Mouse (Mus musculus) olfactory bulb, adult 2 months (tissue): ENCODE measurements around the gene P4ha3. TPM values are rescaled to one million over a fixed set of nuclear protein-coding genes. Genes with fewer than 3 reads are reported as not detected.

Experiments
- H3K27ac ChIP-seq: fragments of 200-500 bp; 2 replicates; pipeline ENCODE4 v1.5.1; 2012; ENCODE audit warnings: low read depth, low read length; ENCODE audit not compliant: insufficient read depth
- H3K4me1 ChIP-seq: fragments of 200-500 bp; 2 replicates; pipeline ENCODE4 v1.6.1; 2012; ENCODE audit warnings: low read length; ENCODE audit not compliant: control insufficient read depth, insufficient read depth
- H3K4me3 ChIP-seq: fragments of 200-500 bp; 2 replicates; pipeline ENCODE4 v1.5.1; 2012; ENCODE audit warnings: mild to moderate bottlenecking, low read depth, low read length, moderate library complexity; ENCODE audit not compliant: insufficient read depth
- CTCF ChIP-seq: fragments of 200-500 bp; IDR thresholded peaks from 2 replicates; pipeline ENCODE4 v1.5.1; 2012; ENCODE audit warnings: low read depth, mild to moderate bottlenecking, low read length, moderate library complexity; ENCODE audit not compliant: insufficient read depth
- POLR2A ChIP-seq: fragments of 200-500 bp; IDR thresholded peaks from 2 replicates; pipeline ENCODE4 v1.6.1; 2012; ENCODE audit warnings: mild to moderate bottlenecking, low read depth, low read length, moderate library complexity; ENCODE audit not compliant: insufficient read depth
- WGBS: fragments of 180-500 bp; shearing (Covaris S2); methylation state at CpG from one replicate; pipeline ENCODE4 v1.1.7; 2018; 5-methylcytosine and 5-hydroxymethylcytosine counted together
- polyA plus RNA-seq: library from polyadenylated mRNA; stranded (reverse); fragments of >200 nt; gene quantifications from 2 replicates; pipeline ENCODE4 v1.2.4, GENCODE M21; 2012; ENCODE audit warnings: low replicate concordance; ENCODE audit not compliant: missing spikeins, insufficient read depth, insufficient read length

The P4ha3 gene
- polyA plus RNA-seq, 1 experiment, result not detected

DNA sequence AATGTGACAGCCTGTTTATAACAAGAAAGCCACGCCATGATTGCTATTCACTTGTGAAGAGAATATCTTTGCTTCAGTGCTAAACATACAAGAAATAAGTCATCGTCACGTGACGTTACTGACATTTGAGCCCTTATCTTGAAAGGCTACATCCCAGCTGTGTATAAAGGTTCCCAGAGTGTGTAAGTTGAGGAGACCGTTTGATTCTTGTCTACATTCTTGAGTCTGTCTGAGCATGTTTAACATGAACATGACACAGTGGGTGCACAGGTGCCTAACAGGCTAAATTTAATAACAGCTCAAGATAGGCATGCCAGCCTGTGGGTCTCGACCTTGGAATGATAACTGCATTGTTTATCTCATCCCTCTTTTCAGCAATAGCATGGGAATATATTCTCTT is 10.8 kb upstream of the P4ha3 start:
- no peak overlapping the region for H3K27ac ChIP-seq
- no peaks in the 10 kb centered on the region for H3K4me1 ChIP-seq
- no peak for TF ChIP-seq POLR2A
- TF ChIP-seq CTCF, result no peak
- H3K4me3 ChIP-seq, result no peak overlapping the region
- 89% methylated on average over 6 of the region's 6 CpGs for WGBS

DNA sequence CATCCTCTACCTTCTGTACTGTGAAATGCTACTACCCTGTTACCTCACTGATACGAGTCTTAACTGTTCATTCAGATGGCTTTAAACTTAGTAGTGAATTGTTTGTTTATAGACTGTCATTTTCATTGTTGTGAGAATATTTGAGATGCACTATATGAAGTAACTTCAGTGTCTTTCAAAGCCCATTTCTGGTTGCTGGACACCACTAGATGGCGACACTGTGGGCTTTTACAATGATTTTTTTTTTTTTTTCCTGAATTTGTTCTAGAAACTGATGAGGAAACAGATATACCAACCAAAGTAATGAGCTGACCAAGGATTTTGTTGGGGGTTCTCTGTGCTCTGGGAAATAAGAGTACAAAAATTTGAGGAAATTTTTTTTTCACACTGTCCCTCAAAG is 8.9 kb upstream of the P4ha3 start:
- H3K4me1 ChIP-seq, result no peaks in the 10 kb centered on the region
- 49% methylated on average over 2 of the region's 2 CpGs for WGBS
- H3K27ac ChIP-seq, result no peak overlapping the region
- no peak overlapping the region for H3K4me3 ChIP-seq
- TF ChIP-seq POLR2A (no peak), CTCF (no peak)

DNA sequence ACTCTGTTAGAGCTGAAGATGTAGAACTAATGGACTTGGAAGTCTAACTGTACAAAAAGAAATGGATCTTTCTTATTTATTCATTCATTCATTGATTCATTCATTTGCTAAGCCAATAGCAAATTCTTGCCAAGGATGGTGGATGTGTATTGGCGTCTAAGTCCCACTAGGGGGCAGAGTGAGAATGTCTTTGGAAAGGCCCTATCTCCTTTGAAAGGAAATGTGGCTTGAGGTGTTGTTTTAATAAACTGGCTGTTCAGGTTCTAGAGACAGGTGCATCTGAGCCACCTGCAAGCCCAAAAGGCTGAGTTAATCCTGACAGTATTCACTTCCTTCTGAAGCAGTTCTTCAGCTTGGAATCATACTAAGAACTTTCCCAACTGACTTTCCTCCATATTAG is 5.5 kb upstream of the P4ha3 start:
- no peaks in the 10 kb centered on the region for H3K4me1 ChIP-seq
- TF ChIP-seq CTCF, result no peak
- TF ChIP-seq POLR2A, result no peak
- no peak overlapping the region for H3K4me3 ChIP-seq
- no peak overlapping the region for H3K27ac ChIP-seq
- 0% methylated on average over 1 of the region's 1 CpGs for WGBS

DNA sequence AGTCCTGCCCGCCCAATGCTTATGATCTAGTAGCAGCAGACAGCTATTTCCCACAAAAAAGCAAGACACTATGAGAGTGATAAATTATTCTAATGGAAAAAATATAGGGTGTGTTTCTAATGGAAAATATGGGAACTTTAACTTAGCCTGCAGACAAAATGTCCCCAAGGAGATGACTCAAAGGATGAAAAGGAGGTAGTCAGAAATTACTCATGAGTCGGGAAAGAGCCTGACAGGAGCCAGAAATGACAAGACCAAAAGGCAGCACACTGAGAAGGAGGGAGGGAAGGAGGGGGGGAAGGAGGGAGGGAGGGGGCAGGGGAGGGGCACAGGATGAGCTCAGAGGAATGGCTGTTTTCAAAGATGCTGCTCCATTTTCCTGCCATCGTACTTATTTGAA is 3.7 kb upstream of the P4ha3 start:
- 66% methylated on average over 3 of the region's 3 CpGs for WGBS
- no peak overlapping the region for H3K27ac ChIP-seq
- peaks cover 7% of the 10 kb centered on the region for H3K4me1 ChIP-seq
- no peak overlapping the region for H3K4me3 ChIP-seq
- TF ChIP-seq CTCF (no peak), POLR2A (no peak)

DNA sequence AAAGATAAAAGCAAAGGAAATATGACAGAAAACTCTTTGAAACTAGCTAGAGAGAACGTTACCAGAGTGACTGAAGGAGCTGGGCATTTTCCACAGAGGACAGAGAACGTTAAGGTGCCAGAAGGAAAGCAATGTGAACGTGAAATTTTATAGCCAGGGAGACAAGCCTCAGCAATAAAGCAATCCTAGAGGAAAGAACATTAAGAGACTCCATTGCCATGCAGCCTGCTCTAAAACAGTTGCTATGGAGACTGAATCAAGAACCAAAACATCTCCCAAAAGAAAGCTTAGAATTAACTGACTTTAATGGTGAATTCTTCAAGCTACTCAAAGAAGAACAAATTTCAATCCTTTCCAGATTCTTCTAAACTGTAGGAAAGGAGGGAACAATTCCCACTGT is 2.0 kb upstream of the P4ha3 start:
- Histone ChIP-seq H3K27ac (no peak overlapping the region), H3K4me1 (peaks cover 8% of the 10 kb centered on the region)
- WGBS, result 22% methylated on average over 3 of the region's 3 CpGs

DNA sequence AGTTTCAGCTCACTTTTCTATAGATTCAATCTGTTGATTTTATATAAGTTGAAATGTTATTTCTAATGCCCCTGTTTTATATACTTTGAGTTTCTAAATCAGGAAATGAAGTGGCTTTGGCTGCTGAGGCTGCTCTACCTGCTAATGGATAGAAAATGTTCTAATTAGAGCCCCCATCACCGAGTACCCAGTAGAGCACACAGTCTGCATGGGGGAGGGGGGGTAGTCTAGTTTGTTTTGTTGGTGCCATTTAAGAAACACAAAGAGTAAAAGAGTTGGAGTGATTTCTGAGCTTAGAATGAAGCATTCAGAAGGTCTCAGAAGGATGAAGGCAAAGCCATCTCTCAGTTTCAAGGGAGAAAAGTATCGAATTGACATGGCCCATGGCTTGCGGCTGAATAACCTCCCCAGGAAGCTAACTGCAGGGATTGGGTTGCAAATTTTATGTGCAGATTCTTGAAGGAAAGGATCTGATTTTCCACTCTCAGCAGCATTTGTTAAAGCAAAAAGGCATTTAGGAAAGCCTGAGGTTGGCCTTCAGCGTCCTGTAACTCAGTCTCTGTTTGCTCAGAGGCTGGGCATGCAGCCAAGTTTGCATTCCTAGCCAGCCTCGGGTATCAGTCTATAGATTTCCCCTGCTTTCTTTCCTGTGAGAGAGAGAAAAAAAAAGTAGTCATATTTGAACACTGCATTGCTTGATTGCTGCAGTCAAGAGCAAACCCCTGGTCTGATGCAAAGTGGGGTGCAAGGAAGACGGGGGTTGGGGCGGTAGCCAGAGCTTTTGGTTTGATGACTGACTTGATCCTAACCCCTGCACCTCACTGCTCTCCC is 2.6 kb downstream of the P4ha3 start:
- Histone ChIP-seq H3K4me3 (no peak overlapping the region), H3K27ac (peak overlapping the region; percentile 2; the same call in 1 of the 2 replicates), H3K4me1 (peaks cover 13% of the 10 kb centered on the region)
- WGBS, result 39% methylated on average over 7 of the region's 7 CpGs
- TF ChIP-seq POLR2A (no peak), CTCF (no peak)

More for the DNA sequence above, 2.0 kb upstream of the P4ha3 start:
- H3K4me3 ChIP-seq, result no peak overlapping the region
- no peak for TF ChIP-seq POLR2A
- TF ChIP-seq CTCF, result no peak

DNA sequence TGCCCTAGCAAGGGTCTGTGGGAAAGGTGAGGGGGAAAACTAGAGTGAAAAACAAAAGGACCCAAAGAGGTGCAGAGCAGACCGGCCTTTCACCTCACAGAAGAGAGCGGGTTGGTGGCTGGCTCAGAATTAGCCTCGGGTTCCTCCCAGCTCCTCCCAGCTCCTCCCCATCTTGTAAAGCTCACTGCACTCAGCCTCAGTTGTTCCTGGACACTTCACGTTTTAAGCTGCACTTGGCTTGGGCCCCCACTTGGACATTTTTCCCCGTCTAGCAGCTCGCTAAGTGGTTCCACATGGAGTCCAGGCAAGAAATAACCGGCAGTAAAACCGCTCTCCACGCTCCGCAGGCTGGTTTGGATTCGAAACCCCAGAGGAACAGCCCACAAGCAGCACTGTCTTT is 3.3 kb downstream of the P4ha3 start:
- no peak overlapping the region for H3K27ac ChIP-seq
- 64% methylated on average over 11 of the region's 11 CpGs for WGBS
- H3K4me1 ChIP-seq, result peaks cover 13% of the 10 kb centered on the region
- H3K4me3 ChIP-seq, result no peak overlapping the region
- TF ChIP-seq CTCF, result no peak
- no peak for TF ChIP-seq POLR2A

DNA sequence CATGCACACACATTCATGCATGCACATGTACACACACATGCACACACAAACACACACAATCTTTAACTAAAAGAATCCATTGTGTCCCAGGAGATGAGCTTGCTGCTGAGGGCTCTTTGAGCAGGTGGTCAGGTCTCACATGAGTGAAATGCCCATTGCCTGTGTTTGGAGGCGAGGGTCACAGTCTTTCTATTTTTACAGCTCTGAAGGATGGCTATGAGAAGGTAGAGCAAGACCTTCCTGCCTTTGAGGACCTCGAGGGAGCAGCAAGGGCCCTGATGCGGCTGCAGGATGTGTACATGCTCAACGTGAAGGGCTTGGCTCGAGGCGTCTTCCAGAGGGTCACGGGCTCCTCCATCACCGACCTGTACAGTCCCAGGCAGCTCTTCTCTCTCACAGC is 8.2 kb downstream of the P4ha3 start:
- peaks cover 8% of the 10 kb centered on the region for H3K4me1 ChIP-seq
- TF ChIP-seq POLR2A, result no peak
- no peak for TF ChIP-seq CTCF
- no peak overlapping the region for H3K4me3 ChIP-seq
- 87% methylated on average over 8 of the region's 8 CpGs for WGBS
- H3K27ac ChIP-seq, result no peak overlapping the region

DNA sequence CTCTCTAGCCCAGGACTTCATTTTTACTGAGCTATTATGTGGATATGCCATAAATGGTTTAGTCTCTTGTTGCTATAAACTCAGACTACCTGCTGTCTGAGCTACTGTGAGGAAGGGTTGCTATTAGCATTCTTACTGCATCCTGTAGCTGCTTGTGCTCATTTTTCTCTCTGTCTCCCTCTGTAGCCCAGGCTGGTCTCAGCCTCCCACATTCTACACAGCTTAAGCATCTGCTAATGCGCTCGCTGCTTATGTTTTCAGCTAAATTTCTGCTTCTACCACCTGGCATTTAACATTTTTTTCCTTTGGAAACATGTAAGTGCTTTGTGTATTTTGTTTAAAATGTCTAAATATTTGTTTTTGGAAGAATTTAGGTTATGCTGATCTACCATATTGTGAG is 10.4 kb downstream of the P4ha3 start:
- H3K4me3 ChIP-seq, result no peak overlapping the region
- TF ChIP-seq POLR2A (no peak), CTCF (no peak)
- peaks cover 5% of the 10 kb centered on the region for H3K4me1 ChIP-seq
- WGBS, result 68% methylated on average over 2 of the region's 2 CpGs
- H3K27ac ChIP-seq, result no peak overlapping the region

DNA sequence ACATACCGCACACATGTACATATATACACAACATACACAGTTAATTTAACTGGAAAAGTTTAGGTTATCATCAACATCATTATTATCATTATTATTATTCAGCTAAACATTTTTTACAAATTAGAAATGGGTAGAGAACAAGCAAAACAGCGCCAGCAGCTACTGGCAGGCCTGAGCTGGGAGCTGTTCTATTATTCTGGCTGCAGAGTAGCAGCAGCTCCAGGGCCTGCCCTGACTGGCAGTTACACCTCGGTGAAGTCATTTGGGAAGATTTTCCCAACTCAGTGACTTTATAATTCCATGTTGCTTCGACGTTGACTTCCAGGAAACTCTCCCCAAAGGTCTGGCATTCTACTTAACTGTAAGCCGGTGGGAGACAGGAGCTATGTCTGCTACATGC is 11.4 kb downstream of the P4ha3 start:
- 63% methylated on average over 6 of the region's 6 CpGs for WGBS
- no peak for TF ChIP-seq CTCF
- no peak for TF ChIP-seq POLR2A
- Histone ChIP-seq H3K4me3 (no peak overlapping the region), H3K4me1 (peaks cover 5% of the 10 kb centered on the region), H3K27ac (no peak overlapping the region)
